Mouse (Mus musculus) liver, embryonic 14.5 days (tissue): ENCODE data around the gene Rdh7. TPM values are rescaled to one million over a fixed set of nuclear protein-coding genes. Genes with fewer than 3 reads are reported as not detected.
"Not testable (repeated sequence)": the region's sequence is repeated elsewhere in the genome, so short reads cannot be mapped to it uniquely, and the experiment has no call there.

ENCODE experiments used
- ATAC-seq: fragments of 200-750 bp; cut with Nextera tagmentation; 2 replicates; pipeline ENCODE4 v1.8.0; 2017; ENCODE audit warnings: moderate number of reproducible peaks, mild to moderate bottlenecking, moderate library complexity; ENCODE audit not compliant: insufficient read depth
- DNase-seq, 3 experiments: peaks; one replicate each; pipeline ENCODE4 v3.0.0-alpha.2; 2012 to 2013; ENCODE audit warnings: low read depth in 3 of 3, low spot score in 3 of 3
- H3K27ac ChIP-seq: fragments of 300-500 bp; sonication (generic); 2 replicates; pipeline ENCODE4 v1.5.1; 2014; ENCODE audit warnings: moderate library complexity, mild to moderate bottlenecking, control low read depth, inconsistent platforms
- H3K27me3 ChIP-seq: fragments of 300-500 bp; sonication (generic); 2 replicates; pipeline ENCODE4 v1.6.1; 2014; ENCODE audit warnings: mild to moderate bottlenecking, low read length, moderate library complexity; ENCODE audit not compliant: control insufficient read depth, insufficient read depth
- H3K36me3 ChIP-seq: fragments of 300-500 bp; sonication (generic); replicated peaks from 2 replicates; pipeline ENCODE4 v1.6.1; 2014; ENCODE audit warnings: low read depth; ENCODE audit not compliant: control insufficient read depth, insufficient read depth
- H3K4me1 ChIP-seq, 2 experiments: fragments of 200-500 bp in 1 of 2; fragments of 300-500 bp in 1 of 2; sonication (generic) in 1 of 2; replicated peaks; 2 replicates each; pipeline ENCODE4 v1.6.1; 2012 to 2014; ENCODE audit warnings: antibody characterized with exemption in 1 of 2, inconsistent platforms in 1 of 2, low read length in 1 of 2; ENCODE audit not compliant: control insufficient read depth in 2 of 2, insufficient read depth in 2 of 2
- H3K4me2 ChIP-seq: fragments of 300-500 bp; sonication (generic); 2 replicates; pipeline ENCODE4 v1.6.1; 2014; ENCODE audit warnings: low read depth, mild to moderate bottlenecking, control low read depth, moderate library complexity
- H3K4me3 ChIP-seq, 2 experiments: fragments of 200-500 bp in 1 of 2; fragments of 300-500 bp in 1 of 2; sonication (generic) in 1 of 2; 2 replicates each; pipeline ENCODE4 v1.5.1; 2012 to 2014; ENCODE audit warnings: low read depth in 2 of 2, low read length in 2 of 2, mild to moderate bottlenecking in 2 of 2, control low read depth in 1 of 2, inconsistent platforms in 1 of 2, moderate library complexity in 1 of 2; ENCODE audit not compliant: insufficient read depth in 1 of 2
- H3K9ac ChIP-seq: fragments of 300-500 bp; sonication (generic); replicated peaks from 2 replicates; pipeline ENCODE4 v1.6.1; 2014; ENCODE audit warnings: mild to moderate bottlenecking, control low read depth, moderate library complexity
- H3K9me3 ChIP-seq: fragments of 300-500 bp; sonication (generic); 2 replicates; pipeline ENCODE4 v1.6.1; 2016; ENCODE audit warnings: low read length, mixed read lengths; ENCODE audit not compliant: control insufficient read depth
- CTCF ChIP-seq: IDR thresholded peaks from 2 replicates; pipeline ENCODE4 v1.5.1; 2016; ENCODE audit warnings: antibody characterized with exemption, low read depth, control low read depth
- EP300 ChIP-seq: IDR thresholded peaks from 2 replicates; pipeline ENCODE4 v1.6.1; 2016; ENCODE audit warnings: antibody characterized with exemption, low read depth
- WGBS: fragments of 180-500 bp; shearing (Covaris S2); extraction: QIAGEN DNeasy Blood & Tissue Kit; methylation state at CpG from one replicate; pipeline ENCODE4 v1.1.7; 2014; ENCODE audit not compliant: insufficient replicate concordance; 5-methylcytosine and 5-hydroxymethylcytosine counted together
- polyA plus RNA-seq, 2 experiments: library from polyadenylated mRNA; depleted of rRNA in 1 of 2; stranded (reverse) in 1 of 2; unstranded in 1 of 2; fragments of >200 nt; fragmentation: Nextera tagmentation in 1 of 2; extraction: Ambion mirVana in 1 of 2; gene quantifications; 2 replicates each; pipeline versions ENCODE4 v1.2.1 to v1.2.3; 2012 to 2014

Gene Rdh7
- polyA plus RNA-seq, 2 experiments = 1.1 to 1.9 TPM

DNA sequence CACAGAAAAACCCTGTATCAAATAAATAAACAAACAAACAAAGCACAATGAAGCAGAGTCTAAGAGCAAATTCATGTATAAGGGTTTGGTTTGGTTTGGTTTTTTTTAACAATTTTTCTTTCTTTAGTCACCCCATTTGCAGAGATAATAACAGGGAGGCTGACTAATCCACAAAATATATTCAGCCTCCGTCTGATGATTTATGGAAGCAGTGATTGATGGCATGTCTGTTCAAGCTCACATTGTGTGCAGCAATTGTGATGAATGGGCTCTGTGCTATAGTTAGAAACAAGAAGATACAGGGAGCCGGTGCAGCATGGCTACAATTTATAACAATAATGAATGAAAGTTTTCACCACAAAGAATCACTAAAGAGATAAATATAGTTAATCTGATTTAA is 39.1 kb upstream of the Rdh7 start:
- Histone ChIP-seq H3K4me2 (no peak overlapping the region), H3K36me3 (no peaks in the 10 kb centered on the region), H3K9me3 (no peaks in the 10 kb centered on the region), H3K27ac (no peak overlapping the region), H3K4me3 (no peak overlapping the region), H3K4me1 (no peaks in the 10 kb centered on the region), H3K27me3 (no peaks in the 10 kb centered on the region), H3K9ac (no peak overlapping the region)
- DNase-seq (no peak), ATAC-seq (no peak)
- TF ChIP-seq CTCF (no peak), EP300 (no peak)
- WGBS = 54% methylated on average over 2 of the region's 2 CpGs

DNA sequence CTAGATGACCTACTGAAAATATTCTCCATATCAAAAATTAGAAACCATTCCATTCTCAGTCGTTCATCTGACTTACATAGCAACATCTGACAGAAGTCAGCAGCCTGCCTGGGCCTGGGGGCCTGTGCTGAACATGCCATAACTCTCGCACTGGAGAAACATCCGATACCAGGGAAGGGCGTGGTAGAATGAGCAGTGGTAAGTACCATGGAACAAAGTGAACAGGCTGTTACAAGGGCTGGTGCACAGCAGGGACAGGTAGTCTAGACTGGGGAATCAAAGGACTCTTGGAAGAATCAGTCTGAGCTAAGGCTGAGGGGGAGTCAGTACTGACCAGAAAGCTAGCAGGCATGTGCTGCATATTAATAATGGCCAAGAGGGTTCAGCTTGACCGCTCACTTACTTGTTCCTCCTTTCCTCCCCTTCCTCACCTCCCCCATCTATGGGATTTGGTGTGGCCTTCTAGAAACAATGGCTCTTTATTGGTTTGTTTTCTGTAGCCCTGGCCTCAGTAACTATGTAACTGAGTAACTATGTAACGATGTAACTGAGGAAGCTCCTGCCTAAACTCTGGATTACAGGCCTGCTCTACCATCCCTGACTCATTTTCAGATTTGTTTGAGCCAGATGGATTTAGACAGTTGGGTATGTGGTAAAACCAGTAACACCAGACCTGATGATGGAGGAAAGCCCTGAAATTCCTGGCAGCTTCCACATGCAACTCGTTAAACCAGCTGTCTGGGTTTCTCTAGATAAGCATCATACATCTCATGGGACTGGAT is 36.2 kb upstream of the Rdh7 start:
- TF ChIP-seq CTCF (no peak), EP300 (no peak)
- no peak overlapping the region for H3K4me3 ChIP-seq
- no peak overlapping the region for H3K4me2 ChIP-seq
- H3K36me3 ChIP-seq = no peaks in the 10 kb centered on the region
- H3K4me1 ChIP-seq = no peaks in the 10 kb centered on the region
- ATAC-seq (no peak), DNase-seq (no peak)
- H3K9me3 ChIP-seq = no peaks in the 10 kb centered on the region
- H3K27me3 ChIP-seq = no peaks in the 10 kb centered on the region
- H3K9ac ChIP-seq = no peak overlapping the region
- H3K27ac ChIP-seq = no peak overlapping the region
- WGBS = 56% methylated on average over 7 of the region's 7 CpGs

- Histone ChIP-seq H3K4me3 (no peak overlapping the region), H3K27ac (no peak overlapping the region), H3K36me3 (no peaks in the 10 kb centered on the region), H3K9me3 (no peaks in the 10 kb centered on the region), H3K4me2 (no peak overlapping the region), H3K27me3 (no peaks in the 10 kb centered on the region), H3K4me1 (no peaks in the 10 kb centered on the region), H3K9ac (no peak overlapping the region)
- DNase-seq (no peak), ATAC-seq (no peak)
- WGBS = 67% methylated on average over 8 of the region's 8 CpGs
- TF ChIP-seq EP300 (no peak), CTCF (no peak)
Observed at GRCm38 (mm10) chr10:127923024-127923423, 34.4 kb upstream of the Rdh7 start.

DNA sequence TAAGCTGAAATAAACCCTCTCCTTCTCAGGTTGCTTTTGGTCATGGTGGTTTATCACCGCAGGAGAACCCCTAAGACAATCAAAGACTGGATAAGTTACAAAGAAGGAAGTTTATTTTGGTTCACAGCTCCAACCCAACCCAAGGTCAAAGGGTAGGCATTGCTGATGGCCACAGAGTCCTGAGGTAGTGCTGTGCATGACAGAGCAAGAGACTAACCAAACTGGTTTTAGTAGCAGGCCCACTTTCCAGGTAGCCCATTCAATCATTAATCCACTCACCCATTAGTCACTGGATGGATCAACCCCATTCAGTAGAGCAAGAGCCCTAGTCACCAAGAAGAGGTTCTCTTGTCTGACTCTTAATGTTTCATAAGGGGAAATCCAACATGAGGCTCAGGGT is 33.6 kb upstream of the Rdh7 start:
- WGBS = 58% methylated on average over 1 of the region's 1 CpGs
- Histone ChIP-seq H3K27me3 (no peaks in the 10 kb centered on the region), H3K9me3 (no peaks in the 10 kb centered on the region), H3K4me2 (no peak overlapping the region), H3K4me3 (no peak overlapping the region), H3K36me3 (no peaks in the 10 kb centered on the region), H3K9ac (no peak overlapping the region), H3K4me1 (no peaks in the 10 kb centered on the region), H3K27ac (no peak overlapping the region)
- TF ChIP-seq EP300 = no peak
- TF ChIP-seq CTCF = no peak
- ATAC-seq = no peak
- no peak for DNase-seq

- H3K27ac ChIP-seq = no peak overlapping the region
- no peaks in the 10 kb centered on the region for H3K27me3 ChIP-seq
- H3K4me2 ChIP-seq = no peak overlapping the region
- 79% methylated on average over 5 of the region's 5 CpGs for WGBS
- H3K36me3 ChIP-seq = no peaks in the 10 kb centered on the region
- ATAC-seq (no peak), DNase-seq (no peak)
- no peak overlapping the region for H3K9ac ChIP-seq
- H3K4me1 ChIP-seq = no peaks in the 10 kb centered on the region
- H3K4me3 ChIP-seq = no peak overlapping the region
- H3K9me3 ChIP-seq = no peaks in the 10 kb centered on the region; the same call in 1 of the 2 replicates
- TF ChIP-seq EP300 (no peak), CTCF (no peak)
Observed at GRCm38 (mm10) chr10:127917651-127918050, 29.0 kb upstream of the Rdh7 start.

DNA sequence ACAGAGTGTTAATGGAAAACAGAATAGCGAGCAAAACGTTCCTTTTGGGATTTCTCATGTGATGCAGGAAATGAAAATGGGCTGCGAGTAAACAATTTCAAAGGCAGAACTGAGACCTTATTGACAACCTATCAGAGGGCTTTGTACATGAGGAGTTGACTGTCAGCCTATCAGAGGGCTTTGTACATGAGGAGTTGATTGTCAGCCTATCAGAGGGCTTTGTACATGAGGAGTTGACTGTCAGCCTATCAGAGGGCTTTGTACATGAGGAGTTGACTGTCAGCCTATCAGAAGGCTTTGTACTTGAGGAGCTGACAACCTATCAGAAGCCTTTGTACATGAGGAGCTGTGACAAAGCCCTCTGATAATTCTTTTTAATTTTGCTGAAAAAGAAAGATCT is 28.6 kb upstream of the Rdh7 start:
- H3K4me2 ChIP-seq, H3K9me3 ChIP-seq, H3K4me3 ChIP-seq, H3K9ac ChIP-seq, H3K36me3 ChIP-seq, H3K4me1 ChIP-seq, H3K27me3 ChIP-seq, ATAC-seq, DNase-seq, H3K27ac ChIP-seq: not testable (repeated sequence)
- 53% methylated on average over 3 of the region's 3 CpGs for WGBS
